Mouse (Mus musculus) hindbrain, embryonic 14.5 days (tissue): Measurements from ENCODE around the gene Dtnb. TPM values are rescaled to one million over a fixed set of nuclear protein-coding genes. Genes with fewer than 3 reads are reported as not detected.

Source experiments
- ATAC-seq: fragments of 200-750 bp; cut with Nextera tagmentation; 2 replicates; pipeline ENCODE4 v1.8.0; 2017; ENCODE audit warnings: moderate number of reproducible peaks, mild to moderate bottlenecking, moderate TSS enrichment, moderate library complexity; ENCODE audit not compliant: low FRiP score
- DNase-seq: peaks from one replicate; pipeline ENCODE4 v3.0.0-alpha.2; 2015; ENCODE audit warnings: low spot score
- H3K27ac ChIP-seq: fragments of 300-500 bp; sonication (generic); 2 replicates; pipeline ENCODE4 v1.5.1; 2014; ENCODE audit warnings: mild to moderate bottlenecking, moderate library complexity
- H3K27me3 ChIP-seq: fragments of 300-500 bp; sonication (generic); 2 replicates; pipeline ENCODE4 v1.6.1; 2014; ENCODE audit warnings: mild to moderate bottlenecking, low read length, mixed read lengths; ENCODE audit not compliant: control insufficient read depth, insufficient read depth
- H3K36me3 ChIP-seq: fragments of 300-500 bp; sonication (generic); replicated peaks from 2 replicates; pipeline ENCODE4 v1.6.1; 2014; ENCODE audit not compliant: control insufficient read depth, insufficient read depth
- H3K4me1 ChIP-seq: fragments of 300-500 bp; sonication (generic); replicated peaks from 2 replicates; pipeline ENCODE4 v1.6.1; 2014; ENCODE audit warnings: antibody characterized with exemption, low read length, mixed read lengths; ENCODE audit not compliant: control insufficient read depth, insufficient read depth
- H3K4me2 ChIP-seq: fragments of 300-500 bp; sonication (generic); replicated peaks from 2 replicates; pipeline ENCODE4 v1.6.1; 2014; ENCODE audit warnings: mild to moderate bottlenecking, moderate library complexity
- H3K4me3 ChIP-seq: fragments of 300-500 bp; sonication (generic); replicated peaks from 2 replicates; pipeline ENCODE4 v1.5.1; 2014; ENCODE audit warnings: mild to moderate bottlenecking, low read length
- H3K9ac ChIP-seq: fragments of 300-500 bp; sonication (generic); 2 replicates; pipeline ENCODE4 v1.6.1; 2014
- H3K9me3 ChIP-seq: fragments of 300-500 bp; sonication (generic); 2 replicates; pipeline ENCODE4 v1.6.1; 2016; ENCODE audit warnings: low read length; ENCODE audit not compliant: control insufficient read depth
- WGBS: fragments of 180-500 bp; shearing (Covaris S2); extraction: QIAGEN DNeasy Blood & Tissue Kit; methylation state at CpG from one replicate; pipeline ENCODE4 v1.1.7; 2014; 5-methylcytosine and 5-hydroxymethylcytosine counted together
- polyA plus RNA-seq: library from polyadenylated mRNA; unstranded; fragments of >200 nt; fragmentation: Nextera tagmentation; extraction: Ambion mirVana; gene quantifications from 2 replicates; pipeline ENCODE4 v1.2.1, GENCODE M21; 2014

The Dtnb gene
- polyA plus RNA-seq, 1 experiment from 2014 or later = 58.4 TPM

GRCm38 (mm10) chr12:3587010-3587409 lies 14.8 kb downstream of the Dtnb start:
- no peak overlapping the region for H3K27ac ChIP-seq
- no peaks in the 10 kb centered on the region for H3K27me3 ChIP-seq
- no peak overlapping the region for H3K9ac ChIP-seq
- no peaks in the 10 kb centered on the region; the same call in 1 of the 2 replicates for H3K4me1 ChIP-seq
- no peak overlapping the region for H3K4me2 ChIP-seq
- peaks cover 16% of the 10 kb centered on the region for H3K36me3 ChIP-seq
- 86% methylated on average over 1 of the region's 1 CpGs for WGBS
- ATAC-seq (no peak), DNase-seq (no peak)
- no peak overlapping the region for H3K4me3 ChIP-seq
- H3K9me3 ChIP-seq = no peaks in the 10 kb centered on the region

GRCm38 (mm10) chr12:3590039-3590438 lies 17.9 kb downstream of the Dtnb start:
- H3K27me3 ChIP-seq = no peaks in the 10 kb centered on the region
- no peaks in the 10 kb centered on the region; the same call in 1 of the 2 replicates for H3K4me1 ChIP-seq
- no peak overlapping the region for H3K4me2 ChIP-seq
- H3K4me3 ChIP-seq = no peak overlapping the region
- H3K36me3 ChIP-seq = peaks cover 23% of the 10 kb centered on the region
- H3K9ac ChIP-seq = no peak overlapping the region
- 96% methylated on average over 9 of the region's 9 CpGs for WGBS
- ATAC-seq (no peak), DNase-seq (no peak)
- no peaks in the 10 kb centered on the region for H3K9me3 ChIP-seq
- no peak overlapping the region for H3K27ac ChIP-seq

GRCm38 (mm10) chr12:3591595-3591994 lies 19.4 kb downstream of the Dtnb start:
- WGBS = 74% methylated on average over 10 of the region's 10 CpGs
- DNase-seq (no peak), ATAC-seq (no peak)
- Histone ChIP-seq H3K4me3 (no peak overlapping the region), H3K4me2 (no peak overlapping the region), H3K27me3 (no peaks in the 10 kb centered on the region), H3K9ac (no peak overlapping the region), H3K9me3 (no peaks in the 10 kb centered on the region), H3K27ac (no peak overlapping the region), H3K4me1 (no peaks in the 10 kb centered on the region), H3K36me3 (peaks cover 26% of the 10 kb centered on the region)

GRCm38 (mm10) chr12:3602786-3603185 lies 30.6 kb downstream of the Dtnb start:
- no peak for ATAC-seq
- Histone ChIP-seq H3K27me3 (no peaks in the 10 kb centered on the region), H3K4me1 (no peaks in the 10 kb centered on the region), H3K36me3 (peaks cover 15% of the 10 kb centered on the region), H3K9me3 (no peaks in the 10 kb centered on the region), H3K4me3 (no peak overlapping the region), H3K9ac (no peak overlapping the region), H3K4me2 (no peak overlapping the region), H3K27ac (no peak overlapping the region)
- DNase-seq = no peak
- WGBS = 94% methylated on average over 4 of the region's 4 CpGs

- Histone ChIP-seq H3K27me3 (no peaks in the 10 kb centered on the region), H3K9me3 (no peaks in the 10 kb centered on the region), H3K4me3 (no peak overlapping the region), H3K4me1 (no peaks in the 10 kb centered on the region), H3K9ac (no peak overlapping the region), H3K4me2 (no peak overlapping the region), H3K27ac (no peak overlapping the region), H3K36me3 (peaks cover 3% of the 10 kb centered on the region; the same call in 1 of the 2 replicates)
- no peak for DNase-seq
- 81% methylated on average over 7 of the region's 7 CpGs for WGBS
- no peak for ATAC-seq
These were observed 34.0 kb downstream of the Dtnb start for GRCm38 (mm10) chr12:3606202-3606601.

GRCm38 (mm10) chr12:3609747-3610146 lies 37.6 kb downstream of the Dtnb start:
- H3K4me3 ChIP-seq = no peak overlapping the region
- no peaks in the 10 kb centered on the region for H3K9me3 ChIP-seq
- H3K36me3 ChIP-seq = 0 out of 2 replicates have a peak, but pooled peaks cover 3% of the 10 kb centered on the region
- no peaks in the 10 kb centered on the region for H3K27me3 ChIP-seq
- H3K4me1 ChIP-seq = no peaks in the 10 kb centered on the region
- H3K27ac ChIP-seq = no peak overlapping the region
- ATAC-seq (no peak), DNase-seq (no peak)
- no peak overlapping the region for H3K4me2 ChIP-seq
- no peak overlapping the region for H3K9ac ChIP-seq

GRCm38 (mm10) chr12:3611871-3612270 lies 39.7 kb downstream of the Dtnb start:
- H3K9ac ChIP-seq = no peak overlapping the region
- ATAC-seq (no peak), DNase-seq (no peak)
- H3K4me3 ChIP-seq = no peak overlapping the region
- H3K36me3 ChIP-seq = 0 out of 2 replicates have a peak, but pooled peaks cover 3% of the 10 kb centered on the region
- 86% methylated on average over 7 of the region's 7 CpGs for WGBS
- H3K4me2 ChIP-seq = no peak overlapping the region
- H3K27ac ChIP-seq = no peak overlapping the region
- H3K27me3 ChIP-seq = no peaks in the 10 kb centered on the region
- no peaks in the 10 kb centered on the region for H3K9me3 ChIP-seq
- no peaks in the 10 kb centered on the region for H3K4me1 ChIP-seq

- no peaks in the 10 kb centered on the region for H3K4me1 ChIP-seq
- no peak overlapping the region for H3K4me3 ChIP-seq
- H3K9ac ChIP-seq = no peak overlapping the region
- H3K27ac ChIP-seq = no peak overlapping the region
- H3K36me3 ChIP-seq = no peaks in the 10 kb centered on the region
- ATAC-seq = no peak
- H3K4me2 ChIP-seq = no peak overlapping the region
- 96% methylated on average over 8 of the region's 8 CpGs for WGBS
- H3K9me3 ChIP-seq = no peaks in the 10 kb centered on the region
- no peak for DNase-seq
- H3K27me3 ChIP-seq = no peaks in the 10 kb centered on the region
These were observed 42.9 kb downstream of the Dtnb start for GRCm38 (mm10) chr12:3615041-3615440.

GRCm38 (mm10) chr12:3618144-3619020 lies 46.2 kb downstream of the Dtnb start:
- Histone ChIP-seq H3K4me2 (no peak overlapping the region), H3K4me1 (no peaks in the 10 kb centered on the region), H3K9me3 (no peaks in the 10 kb centered on the region), H3K4me3 (no peak overlapping the region), H3K9ac (no peak overlapping the region), H3K27me3 (no peaks in the 10 kb centered on the region), H3K36me3 (no peaks in the 10 kb centered on the region), H3K27ac (no peak overlapping the region)
- 94% methylated on average over 7 of the region's 7 CpGs for WGBS
- ATAC-seq (no peak), DNase-seq (no peak)
